Mouse (Mus musculus) MEL (cell line): ENCODE data around the gene Plbd2. TPM values are rescaled to one million over a fixed set of nuclear protein-coding genes. Genes with fewer than 3 reads are reported as not detected.
"Not testable (repeated sequence)": the region's sequence is repeated elsewhere in the genome, so short reads cannot be mapped to it uniquely, and the experiment has no call there.

Experiments
- DNase-seq: peaks from one replicate; pipeline ENCODE4 v3.0.0; 2011; ENCODE audit warnings: low read depth, low spot score
- H3K27ac ChIP-seq: 2 replicates; pipeline ENCODE4 v1.5.1; 2012; ENCODE audit warnings: low read depth, mild to moderate bottlenecking, control low read depth, low read length, moderate library complexity; ENCODE audit not compliant: control insufficient read depth
- H3K27me3 ChIP-seq, 2 experiments: fragments of 150-350 bp in 1 of 2; sonication (generic) in 1 of 2; 2 replicates each; pipeline ENCODE4 v1.6.1; 2012; ENCODE audit warnings: low read length in 2 of 2, mild to moderate bottlenecking in 2 of 2, improper control_type of control experiment in 1 of 2, moderate library complexity in 1 of 2; ENCODE audit not compliant: insufficient read depth in 2 of 2, control insufficient read depth in 1 of 2
- H3K36me3 ChIP-seq, 2 experiments: 2 replicates each; pipeline ENCODE4 v1.6.1; 2012 to 2014; ENCODE audit warnings: low read length in 2 of 2, improper control_type of control experiment in 1 of 2, inconsistent platforms in 1 of 2, mild to moderate bottlenecking in 1 of 2; ENCODE audit not compliant: insufficient read depth in 2 of 2, control insufficient read depth in 1 of 2
- H3K4me1 ChIP-seq, 2 experiments: fragments of 150-350 bp in 1 of 2; sonication (generic) in 1 of 2; 2 replicates each; pipeline ENCODE4 v1.6.1; 2012; ENCODE audit warnings: low read length in 2 of 2, improper control_type of control experiment in 1 of 2, mild to moderate bottlenecking in 1 of 2; ENCODE audit not compliant: insufficient read depth in 2 of 2, control insufficient read depth in 1 of 2
- H3K4me3 ChIP-seq, 2 experiments: fragments of 150-350 bp in 1 of 2; sonication (generic) in 1 of 2; 2 replicates each; pipeline ENCODE4 v1.5.1; 2012; ENCODE audit warnings: low read depth in 2 of 2, low read length in 2 of 2, mild to moderate bottlenecking in 2 of 2, moderate library complexity in 2 of 2, control low read depth in 1 of 2, improper control_type of control experiment in 1 of 2; ENCODE audit not compliant: control insufficient read depth in 1 of 2, insufficient read depth in 1 of 2
- H3K79me2 ChIP-seq: 2 replicates; pipeline ENCODE4 v1.6.1; 2012; ENCODE audit warnings: mild to moderate bottlenecking, low read length, moderate library complexity; ENCODE audit not compliant: control insufficient read depth, poor library complexity, insufficient read depth
- H3K9ac ChIP-seq: 2 replicates; pipeline ENCODE4 v1.6.1; 2012; ENCODE audit warnings: low read depth, mild to moderate bottlenecking, control low read depth, low read length, moderate library complexity; ENCODE audit not compliant: control insufficient read depth, poor library complexity, severe bottlenecking
- H3K9me3 ChIP-seq: fragments of 150-350 bp; sonication (generic); replicated peaks from 2 replicates; pipeline ENCODE4 v1.6.1; 2012; ENCODE audit warnings: mild to moderate bottlenecking, low read length, improper control_type of control experiment, moderate library complexity; ENCODE audit not compliant: insufficient read depth
- BHLHE40 ChIP-seq: IDR thresholded peaks from 2 replicates; pipeline ENCODE4 v1.6.1; 2012; ENCODE audit warnings: low read depth, mild to moderate bottlenecking, inconsistent platforms, low read length, improper control_type of control experiment, borderline replicate concordance
- CHD2 ChIP-seq: IDR thresholded peaks from 2 replicates; pipeline ENCODE4 v1.6.1; 2011; ENCODE audit warnings: low read length, improper control_type of control experiment
- CTCF ChIP-seq, 3 experiments: IDR thresholded peaks in 2 of 3; conservative IDR thresholded peaks in 1 of 3; 2 replicates each; pipeline ENCODE4 v1.5.1; 2011 to 2012; ENCODE audit warnings: low read length in 3 of 3, low read depth in 2 of 3, mild to moderate bottlenecking in 2 of 3, improper control_type of control experiment in 1 of 3, inconsistent platforms in 1 of 3, mixed read lengths in 1 of 3, moderate library complexity in 1 of 3; ENCODE audit not compliant: control insufficient read depth in 1 of 3, insufficient read depth in 1 of 3, poor library complexity in 1 of 3, severe bottlenecking in 1 of 3
- E2F4 ChIP-seq: IDR thresholded peaks from 2 replicates; pipeline ENCODE4 v1.6.1; 2011; ENCODE audit warnings: low read depth, low read length, improper control_type of control experiment, borderline replicate concordance
- GABPA ChIP-seq: IDR thresholded peaks from 2 replicates; pipeline ENCODE4 v1.6.1; 2012; ENCODE audit warnings: low read depth, mild to moderate bottlenecking, inconsistent platforms, low read length, improper control_type of control experiment, moderate library complexity
- HCFC1 ChIP-seq: IDR thresholded peaks from 2 replicates; pipeline ENCODE4 v1.6.1; 2012; ENCODE audit warnings: low read depth, mild to moderate bottlenecking, inconsistent platforms, low read length, improper control_type of control experiment, moderate library complexity
- KAT2A ChIP-seq: conservative IDR thresholded peaks from 2 replicates; pipeline ENCODE4 v1.6.1; 2012; ENCODE audit warnings: low read depth, low read length, improper control_type of control experiment, inconsistent platforms
- NELFE ChIP-seq: IDR thresholded peaks from 2 replicates; pipeline ENCODE4 v1.6.1; 2011; ENCODE audit warnings: low read depth, low read length, improper control_type of control experiment
- SIN3A ChIP-seq: IDR thresholded peaks from 2 replicates; pipeline ENCODE4 v1.6.1; 2012; ENCODE audit warnings: low read length, improper control_type of control experiment, inconsistent platforms
- TCF12 ChIP-seq: IDR thresholded peaks from 2 replicates; pipeline ENCODE4 v1.6.1; 2014; ENCODE audit warnings: low read depth, mild to moderate bottlenecking, inconsistent platforms, low read length, improper control_type of control experiment, moderate library complexity
- UBTF ChIP-seq: IDR thresholded peaks from 2 replicates; pipeline ENCODE4 v1.6.1; 2012; ENCODE audit warnings: low read depth, mild to moderate bottlenecking, inconsistent platforms, low read length, improper control_type of control experiment, moderate library complexity, borderline replicate concordance; ENCODE audit not compliant: insufficient read depth
- USF2 ChIP-seq, 2 experiments: IDR thresholded peaks; 2 replicates each; pipeline ENCODE4 v1.6.1; 2011 to 2012; ENCODE audit warnings: improper control_type of control experiment in 2 of 2, low read length in 2 of 2, borderline replicate concordance in 1 of 2, inconsistent platforms in 1 of 2, low read depth in 1 of 2, mild to moderate bottlenecking in 1 of 2; ENCODE audit not compliant: insufficient read depth in 1 of 2
- ZC3H11A ChIP-seq: IDR thresholded peaks from 2 replicates; pipeline ENCODE4 v1.6.1; 2012; ENCODE audit warnings: low read depth, mild to moderate bottlenecking, inconsistent platforms, low read length, improper control_type of control experiment
- ZMIZ1 ChIP-seq: IDR thresholded peaks from 2 replicates; pipeline ENCODE4 v1.6.1; 2012; ENCODE audit warnings: low read depth, mild to moderate bottlenecking, inconsistent platforms, low read length, improper control_type of control experiment, moderate library complexity
- polyA plus RNA-seq, 2 experiments: library from polyadenylated mRNA; stranded (reverse) in 1 of 2; unstranded in 1 of 2; fragments of >175 nt in 1 of 2; fragments of >200 nt in 1 of 2; gene quantifications; 2 replicates each; pipeline versions ENCODE4 v1.2.1 to v1.2.4; 2012; ENCODE audit warnings: low replicate concordance in 2 of 2, low read depth in 1 of 2; ENCODE audit not compliant: insufficient read length in 2 of 2, insufficient read depth in 1 of 2, missing spikeins in 1 of 2
- total RNA-seq: library from RNA; depleted of rRNA; stranded (reverse); fragments of 300-350 nt; gene quantifications from 2 replicates; pipeline ENCODE4 v1.2.3, GENCODE M21; 2012

Gene Plbd2
- total and polyA plus RNA-seq, 3 experiments: 10.1 to 30.5 TPM; not detected in 1

- Histone ChIP-seq H3K27me3 (no peaks in the 10 kb centered on the region), H3K36me3 (peaks cover 0 to 4% of the 10 kb centered on the region in 2 experiments; a peak in 2 of 4 replicates), H3K9me3 (no peaks in the 10 kb centered on the region), H3K4me1 (peaks cover 0 to 10% of the 10 kb centered on the region in 2 experiments), H3K9ac (peak overlapping the region; percentile 88), H3K27ac (no peak overlapping the region), H3K79me2 (peaks cover 13% of the 10 kb centered on the region), H3K4me3 (peak overlapping the region; percentile 83 to 98)
- TF ChIP-seq ZMIZ1 (no peak), SIN3A (0 out of 2 replicates have a peak, but pooled peaks have one; percentile 26), HCFC1 (no peak), NELFE (no peak), BHLHE40 (no peak), GABPA (no peak), E2F4 (no peak)
- DNase-seq: peak; percentile 47
Measured at GRCm38 (mm10) chr5:120502675-120503143, 716 bp downstream of the Plbd2 start.

- Histone ChIP-seq H3K36me3 (peaks cover 0 to 4% of the 10 kb centered on the region in 2 experiments; a peak in 2 of 4 replicates), H3K4me1 (peaks cover 0 to 10% of the 10 kb centered on the region in 2 experiments), H3K79me2 (peaks cover 13% of the 10 kb centered on the region), H3K27me3 (no peaks in the 10 kb centered on the region), H3K9me3 (no peaks in the 10 kb centered on the region), H3K9ac (peak overlapping the region; percentile 88), H3K4me3 (peak overlapping the region; percentile 83 to 98), H3K27ac (no peak overlapping the region)
- DNase-seq: no peak
- TF ChIP-seq TCF12 (no peak), ZC3H11A (no peak), CHD2 (no peak), KAT2A (no peak), USF2 (IDR thresholded peaks at IDR 0.05; ENCODE audit: borderline replicate concordance in 1 of 2, insufficient read depth in 1 of 2, low read depth in 1 of 2, low read length in 2 of 2) (no peak), UBTF (no peak)
Measured at GRCm38 (mm10) chr5:120502147-120502621, 1.2 kb downstream of the Plbd2 start.

- not testable (repeated sequence) for H3K4me1 ChIP-seq, H3K27me3 ChIP-seq, H3K36me3 ChIP-seq, H3K9ac ChIP-seq, H3K27ac ChIP-seq, DNase-seq, H3K4me3 ChIP-seq, H3K9me3 ChIP-seq
- TF ChIP-seq CTCF (IDR thresholded peaks at IDR 0.05 in 2 of 3, conservative IDR thresholded peaks at IDR 0.05 in 1 of 3; ENCODE audit: control insufficient read depth in 1 of 3, insufficient read depth in 1 of 3, low read depth in 2 of 3, low read length in 3 of 3, poor library complexity in 1 of 3, severe bottlenecking in 1 of 3): peak in 1 of 3 experiments; percentile 13; a peak in 2 of 6 replicates
- peaks cover 13% of the 10 kb centered on the region for H3K79me2 ChIP-seq
Measured at GRCm38 (mm10) chr5:120500609-120501008, 2.8 kb downstream of the Plbd2 start.
